Mouse (Mus musculus) midbrain, postnatal 0 days (tissue): ENCODE measurements around the gene Mier1. TPM values are rescaled to one million over a fixed set of nuclear protein-coding genes. Genes with fewer than 3 reads are reported as not detected.

Source experiments
- ATAC-seq: fragments of 200-750 bp; cut with Nextera tagmentation; 2 replicates; pipeline ENCODE4 v1.8.0; 2017; ENCODE audit warnings: moderate number of reproducible peaks, mild to moderate bottlenecking, moderate TSS enrichment, moderate library complexity; ENCODE audit not compliant: low FRiP score
- DNase-seq: peaks from one replicate; pipeline ENCODE4 v3.0.0-alpha.2; 2015; ENCODE audit warnings: low spot score
- H3K27ac ChIP-seq: fragments of 300-500 bp; sonication (generic); 2 replicates; pipeline ENCODE4 v1.5.1; 2014; ENCODE audit warnings: low read depth, mild to moderate bottlenecking, low read length, mixed read lengths
- H3K27me3 ChIP-seq: fragments of 300-500 bp; sonication (generic); 2 replicates; pipeline ENCODE4 v1.6.1; 2014; ENCODE audit warnings: low read length, control low read depth, mixed read lengths; ENCODE audit not compliant: insufficient read depth
- H3K36me3 ChIP-seq: fragments of 300-500 bp; sonication (generic); 2 replicates; pipeline ENCODE4 v1.6.1; 2014; ENCODE audit warnings: low read length, control low read depth, mixed read lengths; ENCODE audit not compliant: insufficient read depth
- H3K4me1 ChIP-seq: fragments of 300-500 bp; sonication (generic); 2 replicates; pipeline ENCODE4 v1.6.1; 2014; ENCODE audit warnings: mild to moderate bottlenecking, control low read depth, antibody characterized with exemption, low read length, mixed read lengths; ENCODE audit not compliant: insufficient read depth
- H3K4me2 ChIP-seq: fragments of 300-500 bp; sonication (generic); 2 replicates; pipeline ENCODE4 v1.6.1; 2014; ENCODE audit warnings: low read depth, mild to moderate bottlenecking, low read length, mixed read lengths; ENCODE audit not compliant: poor library complexity, severe bottlenecking
- H3K4me3 ChIP-seq: fragments of 300-500 bp; sonication (generic); 2 replicates; pipeline ENCODE4 v1.5.1; 2014; ENCODE audit warnings: low read depth, mild to moderate bottlenecking, low read length, moderate library complexity
- H3K9ac ChIP-seq: fragments of 300-500 bp; sonication (generic); replicated peaks from 2 replicates; pipeline ENCODE4 v1.6.1; 2014; ENCODE audit warnings: mild to moderate bottlenecking, low read length, moderate library complexity, mixed read lengths; ENCODE audit not compliant: poor library complexity, severe bottlenecking
- H3K9me3 ChIP-seq: fragments of 300-500 bp; sonication (generic); 2 replicates; pipeline ENCODE4 v1.6.1; 2016; ENCODE audit warnings: low read length, control low read depth
- CTCF ChIP-seq: IDR thresholded peaks from 2 replicates; pipeline ENCODE4 v1.5.1; 2016; ENCODE audit warnings: antibody characterized with exemption, mild to moderate bottlenecking
- WGBS: fragments of 180-500 bp; shearing (Covaris S2); extraction: QIAGEN DNeasy Blood & Tissue Kit; methylation state at CpG from one replicate; pipeline ENCODE4 v1.1.7; 2014; 5-methylcytosine and 5-hydroxymethylcytosine counted together
- polyA plus RNA-seq: library from polyadenylated mRNA; unstranded; fragments of >200 nt; fragmentation: Nextera tagmentation; extraction: Ambion mirVana; gene quantifications from 2 replicates; pipeline ENCODE4 v1.2.1, GENCODE M21; 2015
- total RNA-seq: library from RNA; depleted of rRNA; stranded (reverse); fragments of >200 nt; gene quantifications from 2 replicates; pipeline ENCODE4 v1.2.3, GENCODE M21; 2014

The Mier1 gene
- total and polyA plus RNA-seq, 2 experiments from 2014 or later: 30.6 to 32.8 TPM

- Histone ChIP-seq H3K27me3 (no peaks in the 10 kb centered on the region), H3K36me3 (no peaks in the 10 kb centered on the region), H3K9me3 (no peaks in the 10 kb centered on the region), H3K9ac (no peak overlapping the region), H3K27ac (no peak overlapping the region), H3K4me2 (no peak overlapping the region), H3K4me1 (no peaks in the 10 kb centered on the region), H3K4me3 (no peak overlapping the region)
- no peak for ATAC-seq
- DNase-seq: no peak
- TF ChIP-seq CTCF: no peak
- WGBS: 95% methylated on average over 5 of the region's 5 CpGs
These were observed 29.0 kb upstream of the Mier1 start for GRCm38 (mm10) chr4:103085237-103085636.

- Histone ChIP-seq H3K4me1 (no peaks in the 10 kb centered on the region), H3K27me3 (no peaks in the 10 kb centered on the region), H3K4me3 (no peak overlapping the region), H3K27ac (no peak overlapping the region), H3K9me3 (no peaks in the 10 kb centered on the region), H3K36me3 (no peaks in the 10 kb centered on the region), H3K4me2 (no peak overlapping the region), H3K9ac (no peak overlapping the region)
- WGBS: 90% methylated on average over 8 of the region's 8 CpGs
- ATAC-seq (no peak), DNase-seq (no peak)
- no peak for TF ChIP-seq CTCF
These were observed 18.3 kb upstream of the Mier1 start for GRCm38 (mm10) chr4:103095921-103096320.

- Histone ChIP-seq H3K9me3 (no peaks in the 10 kb centered on the region), H3K4me1 (no peaks in the 10 kb centered on the region), H3K27me3 (no peaks in the 10 kb centered on the region), H3K36me3 (no peaks in the 10 kb centered on the region), H3K4me2 (no peak overlapping the region), H3K4me3 (no peak overlapping the region), H3K27ac (no peak overlapping the region), H3K9ac (no peak overlapping the region)
- TF ChIP-seq CTCF: no peak
- WGBS: 91% methylated on average over 5 of the region's 5 CpGs
- no peak for DNase-seq
- ATAC-seq: no peak
These were observed 15.7 kb upstream of the Mier1 start for GRCm38 (mm10) chr4:103098532-103098931.

- ATAC-seq: no peak
- H3K9me3 ChIP-seq: no peaks in the 10 kb centered on the region
- H3K27ac ChIP-seq: no peak overlapping the region
- H3K4me3 ChIP-seq: peak overlapping the region; percentile 80
- no peaks in the 10 kb centered on the region for H3K27me3 ChIP-seq
- H3K9ac ChIP-seq: no peak overlapping the region
- TF ChIP-seq CTCF: no peak
- 62% methylated on average over 7 of the region's 7 CpGs for WGBS
- no peak for DNase-seq
- H3K36me3 ChIP-seq: no peaks in the 10 kb centered on the region; the same call in 1 of the 2 replicates
- peaks cover 7% of the 10 kb centered on the region for H3K4me1 ChIP-seq
- peak overlapping the region; percentile 79 for H3K4me2 ChIP-seq
These were observed 1.5 kb upstream of the Mier1 start for GRCm38 (mm10) chr4:103112651-103113050.

GRCm38 (mm10) chr4:103113402-103113801 is 788 bp upstream of the Mier1 start:
- 0 out of 2 replicates have a peak overlapping the region, but pooled peaks have one; percentile 86 for H3K9ac ChIP-seq
- ATAC-seq (no peak), DNase-seq (no peak)
- peak overlapping the region; percentile 79 for H3K4me2 ChIP-seq
- peak overlapping the region; percentile 80 for H3K4me3 ChIP-seq
- H3K36me3 ChIP-seq: no peaks in the 10 kb centered on the region; the same call in 1 of the 2 replicates
- peak overlapping the region; percentile 98 for H3K27ac ChIP-seq
- WGBS: 10% methylated on average over 11 of the region's 11 CpGs
- H3K9me3 ChIP-seq: no peaks in the 10 kb centered on the region
- no peaks in the 10 kb centered on the region for H3K27me3 ChIP-seq
- peaks cover 7% of the 10 kb centered on the region for H3K4me1 ChIP-seq
- TF ChIP-seq CTCF: no peak

GRCm38 (mm10) chr4:103118888-103119228 is 4.7 kb downstream of the Mier1 start:
- Histone ChIP-seq H3K27me3 (no peaks in the 10 kb centered on the region), H3K9ac (peak overlapping the region; percentile 73; the same call in 1 of the 2 replicates), H3K4me3 (peak overlapping the region; percentile 90), H3K36me3 (peaks cover 2% of the 10 kb centered on the region; the same call in 1 of the 2 replicates), H3K4me2 (peak overlapping the region; percentile 83), H3K9me3 (no peaks in the 10 kb centered on the region), H3K4me1 (peaks cover 7% of the 10 kb centered on the region), H3K27ac (peak overlapping the region; percentile 71)
- ATAC-seq: no peak
- WGBS: 3% methylated on average over 14 of the region's 15 CpGs
- no peak for DNase-seq
- TF ChIP-seq CTCF: no peak
